Mouse (Mus musculus) MEL-GATA-1-ER (cell line): Measurements from ENCODE around the gene Kcne3.

Experiments used
- DNase-seq: peaks from one replicate; pipeline ENCODE4 v3.0.0-alpha.2; 2012; ENCODE audit warnings: low read depth; ENCODE audit errors: extremely low read depth

The Kcne3 gene

GRCm38 (mm10) chr7:100176269-100176668, at the start of gene Kcne3:
TSS of gene Kcne3 (plus strand) at chr7:100176502.
- peak; percentile 28 for DNase-seq

DNA sequence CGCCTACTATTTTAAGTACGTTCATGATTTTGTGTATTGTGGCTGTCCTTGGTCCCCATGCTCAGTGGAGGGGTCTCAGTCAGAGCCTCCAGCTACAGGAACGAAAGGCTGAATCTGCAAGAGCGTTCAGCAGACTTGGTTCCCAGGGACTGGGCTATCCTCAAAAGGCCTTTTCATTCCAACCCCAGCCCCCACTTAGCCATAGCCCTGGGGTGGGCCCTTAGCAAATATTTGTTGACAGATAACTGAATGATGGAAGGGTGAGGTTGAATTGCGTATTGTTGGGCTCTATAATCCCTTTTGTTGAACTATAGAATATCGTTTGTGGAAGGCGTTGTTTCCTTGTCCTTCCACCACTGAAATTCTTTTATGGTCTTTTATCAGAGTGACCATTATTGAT, 49.8 kb upstream of the Kcne3 start:
- no peak for DNase-seq

- DNase-seq = no peak
Measured at GRCm38 (mm10) chr7:100128262-100129041, 47.9 kb upstream of the Kcne3 start.

DNA sequence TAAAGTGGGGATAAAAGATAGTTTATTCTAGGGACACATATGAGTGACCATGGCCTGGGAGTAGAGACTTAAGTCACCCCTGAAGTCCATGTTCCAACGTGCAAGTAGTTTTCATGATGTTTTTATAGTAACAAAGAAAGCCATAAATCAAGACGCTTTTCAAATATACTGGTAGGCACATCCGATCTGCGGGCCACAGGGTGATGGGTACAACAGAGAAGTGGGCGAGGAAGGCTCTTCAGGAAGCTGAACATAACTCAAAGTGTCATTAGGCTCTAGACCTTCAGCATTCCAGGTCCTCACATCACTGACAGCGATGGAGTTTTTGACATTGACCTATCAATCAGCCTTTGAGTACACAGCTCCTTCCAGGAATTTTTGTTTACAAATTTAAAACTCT, 45.7 kb upstream of the Kcne3 start:
- DNase-seq = no peak

GRCm38 (mm10) chr7:100132379-100132778, 43.9 kb upstream of the Kcne3 start:
- no peak for DNase-seq

- DNase-seq = no peak
Measured at GRCm38 (mm10) chr7:100137038-100137437, 39.3 kb upstream of the Kcne3 start.

- DNase-seq = no peak
Measured at GRCm38 (mm10) chr7:100138075-100138474, 38.2 kb upstream of the Kcne3 start.

GRCm38 (mm10) chr7:100140591-100140990, 35.7 kb upstream of the Kcne3 start:
- DNase-seq = no peak

DNA sequence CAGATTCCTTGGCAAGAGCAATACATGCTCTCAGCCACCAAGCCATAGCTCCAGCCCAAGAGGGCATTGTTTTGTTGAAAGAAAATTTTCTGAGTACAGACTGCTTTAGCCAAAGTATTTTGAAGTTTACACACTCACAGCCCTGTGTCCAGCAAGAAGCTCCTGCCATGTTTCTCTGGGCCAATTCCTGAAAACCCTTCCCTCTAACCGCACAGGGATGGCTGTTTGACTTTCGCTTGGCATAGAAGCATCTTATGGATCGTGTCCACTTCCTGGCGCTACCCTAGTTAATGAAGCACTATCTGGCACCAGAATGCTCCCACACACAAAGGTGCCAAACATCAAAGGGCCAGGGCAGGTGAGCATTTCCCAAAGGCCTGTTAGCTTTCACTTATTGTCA, 27.7 kb upstream of the Kcne3 start:
- no peak for DNase-seq

DNA sequence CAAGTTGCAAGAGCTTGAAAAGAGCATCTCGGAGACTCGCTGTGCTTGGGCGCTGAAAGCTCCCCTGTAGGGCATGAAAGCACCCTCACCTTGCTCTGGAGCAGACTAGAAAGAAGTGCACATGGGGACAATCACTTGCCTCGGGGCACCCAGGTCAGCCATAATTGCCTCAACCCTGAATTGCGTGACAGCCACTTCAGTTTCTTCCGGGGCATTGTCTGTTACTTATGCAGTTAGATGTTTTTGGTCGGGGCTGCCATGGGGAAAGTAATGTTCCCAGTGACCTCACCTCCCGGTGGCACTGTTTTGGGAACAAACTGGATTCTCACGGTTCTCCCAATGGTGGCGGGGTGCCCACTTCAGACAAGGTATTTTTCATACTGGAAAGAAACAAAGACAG, 26.2 kb upstream of the Kcne3 start:
- no peak for DNase-seq

GRCm38 (mm10) chr7:100150626-100151025, 25.7 kb upstream of the Kcne3 start:
- no peak for DNase-seq

- peak; percentile 30 for DNase-seq
Measured at GRCm38 (mm10) chr7:100157669-100158068, 18.6 kb upstream of the Kcne3 start.

DNA sequence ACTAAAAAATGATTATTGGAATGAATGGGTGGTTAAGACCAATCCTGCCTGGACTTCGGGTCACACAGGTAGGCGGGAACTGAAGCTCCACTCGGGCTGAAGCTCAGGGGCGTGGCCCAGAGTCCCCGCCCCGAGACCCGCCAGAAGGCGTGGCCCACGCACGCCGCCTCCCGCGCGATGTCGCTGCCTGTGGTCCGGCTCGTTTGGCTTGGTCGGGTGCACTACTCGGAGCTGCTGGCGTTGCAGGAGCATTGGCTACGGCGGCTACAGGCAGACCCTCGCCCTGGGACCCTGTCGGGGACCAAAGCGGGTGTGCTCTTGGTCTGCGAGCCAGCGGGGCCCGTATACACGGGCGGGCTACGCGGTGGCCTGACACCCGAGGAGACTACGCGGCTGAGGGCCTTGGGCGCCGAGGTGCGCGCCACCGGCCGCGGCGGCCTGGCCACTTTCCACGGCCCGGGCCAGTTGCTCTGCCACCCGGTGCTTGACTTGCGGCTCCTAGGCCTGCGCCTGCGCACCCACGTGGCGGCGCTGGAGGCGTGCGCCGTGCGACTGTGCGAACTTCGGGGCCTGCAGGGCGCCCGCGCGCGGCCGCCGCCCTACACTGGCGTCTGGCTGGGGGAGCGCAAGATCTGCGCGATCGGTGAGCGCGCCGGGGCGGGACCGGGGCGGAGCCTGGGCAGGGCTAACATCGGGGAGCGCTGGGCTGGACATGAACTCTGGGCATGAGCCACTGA, 17.0 kb upstream of the Kcne3 start, which contains the start of gene Lipt2:
TSS of gene Lipt2 (plus strand) at position 173 of the 737 bp plus-strand sequence.
- peak; percentile 54 for DNase-seq

DNA sequence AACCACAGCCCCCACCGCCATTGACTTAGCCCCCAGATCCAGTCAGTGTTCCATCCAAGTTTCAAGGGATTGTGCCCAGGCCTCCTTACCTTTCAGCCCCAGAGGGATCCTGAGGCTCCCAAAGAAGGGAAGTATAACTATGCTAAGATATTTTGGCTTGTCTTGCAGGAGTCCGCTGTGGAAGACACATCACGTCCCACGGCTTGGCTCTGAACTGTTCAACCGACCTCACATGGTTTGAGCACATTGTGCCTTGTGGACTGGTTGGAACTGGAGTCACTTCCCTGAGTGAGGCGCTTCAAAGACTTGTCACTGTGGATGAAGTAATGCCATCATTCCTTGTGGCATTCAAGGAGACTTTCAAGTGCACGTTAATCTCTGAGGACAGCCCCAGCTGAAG, 16.3 kb upstream of the Kcne3 start:
- no peak for DNase-seq

DNA sequence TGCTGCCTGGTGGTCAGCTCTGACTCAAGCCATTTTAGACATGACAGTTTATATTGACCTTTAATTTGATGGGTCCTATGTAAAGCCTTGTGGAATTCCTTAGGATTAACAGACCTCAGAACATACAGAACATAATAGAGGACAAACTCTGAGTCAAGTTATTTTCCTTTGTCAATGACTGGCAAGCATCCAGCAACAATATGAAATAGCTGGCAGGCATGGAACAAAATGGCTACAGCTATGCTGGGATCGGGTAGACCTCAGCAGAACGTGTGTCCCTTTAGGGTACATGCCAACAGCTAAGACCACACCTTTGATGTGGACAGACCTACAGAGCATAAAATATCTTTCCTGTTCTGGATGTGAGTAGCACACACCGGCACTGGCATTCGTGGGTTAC, 12.8 kb upstream of the Kcne3 start:
- no peak for DNase-seq

DNA sequence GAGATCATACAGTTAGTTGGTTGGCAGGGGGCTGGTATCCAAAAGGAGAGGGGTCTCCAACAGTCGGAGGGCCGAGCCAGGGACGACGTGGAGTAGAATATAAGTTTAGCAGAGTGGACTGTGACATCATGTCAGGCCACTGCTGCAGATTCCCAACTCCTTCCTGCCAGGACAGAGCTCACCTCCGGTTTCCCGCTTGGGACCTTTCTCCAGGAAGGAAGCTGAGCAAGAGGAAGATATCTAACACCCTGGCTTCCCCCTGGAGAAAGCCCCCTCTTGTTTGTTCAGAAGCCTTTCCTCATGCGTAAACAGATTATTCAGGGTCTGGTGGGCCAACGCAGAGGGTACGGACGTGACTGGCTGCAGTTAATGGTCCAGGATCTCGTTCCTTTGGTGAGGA, 7.6 kb upstream of the Kcne3 start:
- DNase-seq = no peak

DNA sequence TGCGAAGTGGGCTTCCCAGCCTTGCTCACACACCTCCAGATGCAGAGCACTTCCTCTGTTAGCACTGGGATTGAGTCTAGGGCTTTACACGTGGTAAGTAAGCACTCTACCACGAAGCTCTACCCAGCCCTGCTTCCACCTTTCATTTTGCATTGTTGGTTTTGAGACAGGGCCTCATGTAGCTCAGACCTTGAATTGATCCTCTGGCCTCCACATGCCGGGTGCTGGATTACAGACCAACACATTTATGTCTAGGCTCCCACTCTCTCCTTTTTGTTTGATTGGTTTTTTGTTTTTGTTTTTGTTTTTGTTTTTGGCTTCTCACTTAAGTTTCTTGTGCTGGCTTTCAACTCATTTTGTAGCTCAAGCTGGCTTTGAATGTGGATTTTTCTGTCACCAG, 5.5 kb upstream of the Kcne3 start:
- DNase-seq = no peak

DNA sequence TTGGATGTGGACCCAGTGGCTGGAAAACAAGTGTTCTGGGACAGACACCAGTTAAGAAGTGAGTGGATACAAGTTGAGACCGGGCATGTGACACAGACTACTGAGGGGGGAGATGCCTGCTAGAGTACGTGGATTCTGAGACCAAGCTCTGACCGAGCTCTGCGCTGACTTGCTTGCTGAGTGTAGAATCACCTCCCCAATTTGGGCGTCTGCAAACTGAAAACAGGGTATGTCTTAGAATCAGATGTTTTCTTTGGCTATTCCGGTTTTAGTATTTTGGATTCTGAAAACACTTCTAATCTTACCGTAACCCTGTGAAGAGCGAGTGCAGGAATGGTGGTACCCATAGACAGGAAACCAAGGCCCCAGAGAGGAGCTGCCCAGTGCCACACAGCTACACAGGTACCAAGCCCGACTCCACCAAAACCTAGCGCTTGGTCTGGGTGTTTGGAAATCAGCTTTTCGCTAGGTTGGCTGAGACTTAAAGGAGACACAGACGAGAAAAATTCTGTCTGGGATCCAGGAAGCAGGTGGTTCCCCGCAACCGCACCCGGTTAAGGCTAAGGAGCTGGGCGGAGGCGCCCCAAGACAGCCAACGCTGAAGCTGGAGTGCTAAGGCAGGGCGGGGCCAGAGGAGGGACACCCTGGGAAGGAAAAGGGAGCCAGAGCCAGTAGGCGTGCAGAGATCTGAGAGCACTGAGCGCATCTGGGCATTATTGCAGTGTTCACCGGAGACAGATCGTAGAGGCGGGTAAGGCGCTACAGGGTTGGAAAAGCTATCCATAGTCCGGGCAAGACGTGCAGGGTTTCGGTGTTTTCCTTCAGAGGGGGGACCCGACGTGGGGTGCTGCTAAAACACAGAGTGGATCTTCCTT, 2.0 kb downstream of the Kcne3 start:
- DNase-seq = peak; percentile 59

GRCm38 (mm10) chr7:100178891-100179233, 2.6 kb downstream of the Kcne3 start:
- no peak for DNase-seq

DNA sequence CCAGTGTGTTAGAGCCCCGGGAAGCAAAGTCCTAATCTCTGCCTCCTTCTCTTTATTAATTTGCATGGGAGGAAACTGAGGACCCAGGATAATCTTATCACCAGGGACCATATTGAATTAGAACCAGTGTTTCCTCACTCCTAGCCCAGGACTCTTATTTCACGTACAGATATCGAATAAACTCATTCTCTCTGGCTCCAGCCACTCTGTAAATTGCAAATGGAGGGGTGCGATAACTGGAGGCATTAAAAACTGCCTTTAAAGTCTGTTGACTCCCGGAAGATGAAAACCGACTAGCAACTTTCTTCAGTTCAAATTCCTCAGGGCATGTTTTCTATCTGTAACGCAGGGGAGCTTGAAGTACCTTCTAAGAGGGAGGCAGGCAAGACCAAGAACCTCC, 3.1 kb downstream of the Kcne3 start:
- DNase-seq = peak; percentile 95

- DNase-seq = no peak
Measured at GRCm38 (mm10) chr7:100179836-100180407, 3.6 kb downstream of the Kcne3 start.

- no peak for DNase-seq
Measured at GRCm38 (mm10) chr7:100181176-100181575, 4.9 kb downstream of the Kcne3 start.
